Mouse (Mus musculus) C2C12 (cell line): ENCODE results near the gene Scgb1a1. TPM values are rescaled to one million over a fixed set of nuclear protein-coding genes. Genes with fewer than 3 reads are reported as not detected.

Source experiments
- H3K27me3 ChIP-seq: one replicate; pipeline ENCODE4 v1.6.1; 2011; ENCODE audit not compliant: control insufficient read depth, insufficient read depth, insufficient read length
- H3K36me3 ChIP-seq: one replicate; pipeline ENCODE4 v1.6.1; 2011; ENCODE audit not compliant: control insufficient read depth, insufficient read depth
- H3K4me3 ChIP-seq: one replicate; pipeline ENCODE4 v1.5.1; 2011; ENCODE audit warnings: mild to moderate bottlenecking, control low read depth; ENCODE audit not compliant: poor library complexity, insufficient read depth, severe bottlenecking
- H3K79me2 ChIP-seq: one replicate; pipeline ENCODE4 v1.6.1; 2011; ENCODE audit not compliant: control insufficient read depth, insufficient read depth
- H3K79me3 ChIP-seq: one replicate; pipeline ENCODE4 v1.6.1; 2011; ENCODE audit warnings: low read depth, control low read depth
- H3ac ChIP-seq: one replicate; pipeline ENCODE3; 2011; ENCODE audit warnings: low read depth; ENCODE audit not compliant: control insufficient read depth, insufficient read length
- CEBPB ChIP-seq: IDR thresholded peaks from one replicate; pipeline ENCODE4 v1.6.1; 2011; ENCODE audit warnings: low read depth, mild to moderate bottlenecking, control low read depth, moderate library complexity
- CTCF ChIP-seq: IDR thresholded peaks from one replicate; pipeline ENCODE4 v1.5.1; 2011; ENCODE audit not compliant: control insufficient read depth, insufficient read depth, insufficient read length
- FOSL1 ChIP-seq: IDR thresholded peaks from one replicate; pipeline ENCODE4 v1.8.0; 2011; ENCODE audit warnings: mild to moderate bottlenecking, low read length; ENCODE audit not compliant: poor library complexity, insufficient read depth, severe bottlenecking
- MAX ChIP-seq: IDR thresholded peaks from one replicate; pipeline ENCODE4 v1.6.1; 2011; ENCODE audit warnings: mild to moderate bottlenecking, control low read depth
- MYOD1 ChIP-seq: IDR thresholded peaks from one replicate; pipeline ENCODE4 v1.6.1; 2011; ENCODE audit warnings: low read depth; ENCODE audit not compliant: control insufficient read depth, insufficient read length
- MYOG ChIP-seq: IDR thresholded peaks from one replicate; pipeline ENCODE4 v1.6.1; 2011; ENCODE audit not compliant: control insufficient read depth, insufficient read length; ENCODE audit errors: extremely low read depth
- USF1 ChIP-seq: IDR thresholded peaks from one replicate; pipeline ENCODE4 v1.6.1; 2011; ENCODE audit warnings: low read depth, mild to moderate bottlenecking, control low read depth, moderate library complexity
- long read RNA-seq, 2 experiments: library from polyadenylated mRNA; unstranded; transcript quantifications; one replicate each; pipeline ENCODE4 v2.0.0; 2019 to 2020
- polyA plus RNA-seq: library from polyadenylated mRNA; unstranded; fragments of >200 nt; fragmentation: generic; extraction: Trizol; gene quantifications from one replicate; pipeline ENCODE4 v1.2.1, GENCODE M21; 2012; ENCODE audit warnings: missing spikeins

Scgb1a1 gene
- polyA plus RNA-seq, result not detected
- long read RNA-seq, experiment 1, result 0 reads
- long read RNA-seq, experiment 2, result 0 reads

DNA sequence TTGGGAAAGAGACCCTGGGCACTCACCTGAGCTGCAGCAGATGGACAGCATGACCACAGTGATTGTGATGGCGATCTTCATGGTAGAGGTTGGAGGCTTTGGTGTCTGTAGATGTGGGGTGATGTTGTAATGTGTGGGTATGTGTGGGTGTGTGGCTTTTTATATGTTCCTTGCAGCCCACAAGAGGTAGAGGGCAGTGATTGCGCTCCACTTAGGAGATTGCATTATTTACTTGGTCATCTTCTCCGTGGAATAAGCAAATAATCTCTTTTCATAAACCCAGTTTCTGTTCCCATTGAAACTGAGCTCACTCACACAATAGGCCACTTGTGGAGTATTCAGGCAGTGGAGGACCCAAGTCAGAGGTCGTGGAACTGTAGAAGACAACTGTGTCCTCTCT is at the start of gene Scgb1a1:
Gene Scgb1a1, minus strand, starts transcription at position 138 of the 400 bp plus-strand sequence.
- H3K4me3 ChIP-seq, result no peak within 1 kb of the TSS
- no peaks in the 10 kb centered on the region for H3K27me3 ChIP-seq
- TF ChIP-seq FOSL1 (no peak), MYOD1 (no peak), MYOG (no peak), USF1 (no peak), MAX (no peak), CTCF (no peak), CEBPB (no peak)
- H3K79me3 ChIP-seq, result no peaks in the 10 kb centered on the region
- H3K36me3 ChIP-seq, result no peaks in the 10 kb centered on the region
- no peaks in the 10 kb centered on the region for H3K79me2 ChIP-seq
- H3ac ChIP-seq, result no peak within 1 kb of the TSS

DNA sequence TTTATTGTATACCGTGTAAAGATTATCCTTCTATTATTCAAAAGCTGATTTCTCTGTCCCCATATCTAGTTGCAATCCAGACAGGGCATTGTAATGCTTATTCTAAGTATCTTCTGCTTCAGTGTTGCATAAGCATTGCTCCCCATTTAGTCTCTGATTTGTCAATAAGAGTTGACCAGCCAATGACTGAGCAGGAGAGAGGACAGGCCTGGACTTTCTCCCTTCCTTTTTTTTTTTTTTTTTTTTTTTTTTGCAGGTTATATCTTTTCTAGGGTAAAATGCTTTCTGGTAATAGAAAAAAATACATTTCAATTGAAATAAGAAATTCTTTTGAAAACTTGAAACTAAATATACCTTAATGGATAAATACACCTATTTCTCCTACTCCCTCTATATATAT is 49.4 kb upstream of the Scgb1a1 start:
- Histone ChIP-seq H3K79me2 (no peaks in the 10 kb centered on the region), H3K27me3 (peaks cover 3% of the 10 kb centered on the region), H3K4me3 (no peak overlapping the region), H3ac (no peak overlapping the region), H3K36me3 (no peaks in the 10 kb centered on the region), H3K79me3 (no peaks in the 10 kb centered on the region)
- TF ChIP-seq FOSL1, result no peak

DNA sequence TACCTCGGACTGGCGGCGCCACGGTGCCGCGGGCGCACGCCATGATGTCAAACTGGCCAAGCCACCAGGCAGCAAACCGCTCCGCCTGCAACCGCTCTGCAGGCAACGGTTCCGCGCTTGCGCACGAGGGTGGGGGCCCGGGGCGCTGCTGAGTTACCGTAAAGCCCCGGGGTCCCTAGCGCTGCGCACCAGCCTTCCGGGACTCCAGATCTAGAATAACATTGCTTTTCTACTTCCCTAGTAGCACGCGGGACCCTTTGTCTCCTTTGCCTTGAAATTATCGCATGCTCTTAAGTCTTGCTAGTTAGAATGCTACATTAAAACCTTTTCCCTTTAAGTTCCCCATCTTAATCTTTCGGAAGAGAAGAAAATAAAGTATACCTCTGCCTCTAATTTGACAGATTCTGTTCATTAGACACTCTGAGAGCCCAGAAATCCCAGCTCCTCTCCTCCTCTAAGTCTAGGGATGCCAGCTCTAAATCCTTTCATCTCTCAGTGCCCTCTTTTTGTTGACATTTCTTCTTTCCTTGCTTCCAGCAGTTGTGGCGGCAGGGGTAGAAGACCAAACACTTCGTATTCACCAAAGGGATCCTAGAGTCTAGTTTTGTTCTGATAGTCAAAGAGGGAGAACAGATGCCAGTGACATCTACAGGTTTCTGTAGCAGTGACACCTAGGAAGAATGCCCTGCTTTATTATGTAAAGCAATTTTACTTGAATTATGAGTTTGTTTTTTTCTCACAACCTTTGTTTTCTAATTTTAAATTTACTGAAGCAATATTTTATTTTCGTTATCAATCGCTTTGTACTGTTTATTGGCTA is 48.0 kb upstream of the Scgb1a1 start, which contains the start of gene Asrgl1:
Gene Asrgl1, minus strand, starts transcription at position 125 of the 820 bp plus-strand sequence.
- Histone ChIP-seq H3K27me3 (peaks cover 3% of the 10 kb centered on the region), H3K79me3 (no peaks in the 10 kb centered on the region)

DNA sequence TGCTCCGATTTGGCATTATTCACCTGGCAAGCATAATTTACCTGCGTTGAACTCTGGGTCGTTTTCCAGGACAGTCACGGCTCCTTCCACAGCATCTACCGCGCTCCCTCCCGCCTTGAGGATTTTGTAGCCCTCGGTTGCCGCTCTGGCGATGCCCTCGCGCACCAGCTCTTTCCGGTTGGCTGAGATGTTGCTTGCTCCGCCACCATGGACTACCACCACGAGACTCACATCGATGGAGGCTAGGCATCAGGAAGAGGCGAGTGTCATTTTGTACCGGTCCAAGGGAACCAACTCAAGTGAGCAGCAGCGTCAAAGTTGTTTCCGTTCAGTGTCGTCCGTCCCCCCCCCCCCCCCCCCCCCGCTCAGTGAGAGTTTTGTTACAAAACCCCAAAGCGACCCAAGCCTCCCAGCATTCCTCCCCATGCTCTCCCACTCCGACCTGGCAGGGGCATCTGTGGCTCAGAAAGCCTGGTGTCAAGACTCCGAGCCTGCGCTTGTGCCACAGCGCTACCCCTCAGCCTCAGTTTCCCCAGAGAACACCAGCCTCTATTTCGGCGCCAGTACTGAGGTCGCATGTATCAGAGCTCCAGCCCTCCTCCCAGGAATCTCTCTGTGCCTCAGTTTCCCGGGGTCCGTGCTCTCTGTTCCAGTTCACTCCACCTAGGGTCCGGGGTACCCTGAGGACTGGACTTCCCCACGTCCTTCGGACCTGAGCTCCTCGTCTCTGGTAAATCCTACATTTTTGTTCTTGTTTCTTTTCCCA is 47.2 kb upstream of the Scgb1a1 start:
- Histone ChIP-seq H3K27me3 (peaks cover 3% of the 10 kb centered on the region), H3K4me3 (peak overlapping the region; percentile 65), H3K36me3 (no peaks in the 10 kb centered on the region), H3K79me2 (no peaks in the 10 kb centered on the region), H3K79me3 (no peaks in the 10 kb centered on the region), H3ac (peak overlapping the region; percentile 70)
- TF ChIP-seq CTCF (no peak), MYOD1 (no peak), FOSL1 (no peak), MYOG (no peak), CEBPB (no peak), USF1 (no peak), MAX (no peak)

More for the DNA sequence above, 48.0 kb upstream of the Scgb1a1 start, which contains the start of gene Asrgl1:
- Histone ChIP-seq H3K4me3 (peak within 1 kb of the TSS; percentile 65), H3ac (peak within 1 kb of the TSS; percentile 70), H3K79me2 (no peaks in the 10 kb centered on the region), H3K36me3 (no peaks in the 10 kb centered on the region)
- TF ChIP-seq FOSL1 (no peak), MAX (peak; percentile 77), MYOG (no peak)

DNA sequence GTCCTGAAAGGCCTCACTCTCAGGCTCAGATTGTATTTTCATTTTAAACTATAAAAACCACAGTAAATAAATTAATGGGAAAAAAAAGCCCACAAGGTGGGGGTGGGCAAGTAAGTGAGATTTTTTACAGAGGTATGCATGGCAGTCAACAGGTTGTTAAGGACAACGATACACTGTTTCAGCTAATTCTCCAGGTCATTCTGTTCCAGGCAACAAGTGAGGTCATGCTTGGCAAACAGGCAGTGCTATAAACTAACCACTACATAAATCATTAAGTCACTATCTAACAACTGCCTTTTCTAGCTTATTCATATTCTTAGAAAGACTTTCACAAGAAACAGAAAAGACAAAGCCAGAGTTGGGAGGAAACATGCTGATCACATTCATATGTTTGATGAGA is 42.2 kb upstream of the Scgb1a1 start:
- Histone ChIP-seq H3K79me3 (no peaks in the 10 kb centered on the region), H3K27me3 (no peaks in the 10 kb centered on the region), H3K36me3 (no peaks in the 10 kb centered on the region), H3K4me3 (no peak overlapping the region), H3K79me2 (no peaks in the 10 kb centered on the region), H3ac (no peak overlapping the region)
- TF ChIP-seq MYOD1 (no peak), FOSL1 (no peak), MAX (no peak), CEBPB (no peak), MYOG (no peak), USF1 (no peak), CTCF (no peak)
